Mouse (Mus musculus): Measurements from ENCODE around the gene Prkcb.
"Not testable (repeated sequence)": the region's sequence is repeated elsewhere in the genome, so short reads cannot be mapped to it uniquely, and the experiment has no call there.

The Prkcb gene

DNA sequence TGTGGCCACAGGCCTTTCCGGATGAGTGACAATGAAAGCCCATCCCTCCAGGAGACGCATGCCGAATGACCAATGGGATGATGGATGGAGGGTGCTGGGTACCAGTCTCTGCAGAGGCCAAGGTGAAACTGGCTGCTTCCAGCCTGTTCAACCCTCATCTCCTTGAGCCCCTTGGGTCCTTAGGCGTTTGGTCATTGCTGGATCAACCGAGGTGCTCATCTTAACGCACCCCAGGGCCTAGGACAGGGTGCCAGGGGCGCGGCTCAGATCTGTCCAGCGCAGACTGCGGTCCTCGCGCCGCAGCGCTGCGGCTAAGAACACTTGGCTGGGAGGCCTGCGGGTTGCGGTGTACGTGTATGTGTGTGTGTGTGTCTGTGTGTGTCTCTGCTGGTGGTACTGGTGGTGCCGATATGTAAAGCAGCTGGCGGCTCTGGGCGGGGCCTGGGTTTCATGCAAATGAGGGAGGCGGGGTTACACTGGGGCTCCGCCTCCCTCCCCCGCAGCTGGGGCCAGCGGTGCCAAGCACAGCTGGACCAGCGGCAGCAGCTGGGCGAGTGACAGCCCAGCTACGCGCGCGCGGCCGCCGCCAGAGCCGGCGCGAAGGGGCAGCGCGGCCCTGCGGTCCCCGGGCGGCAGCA, at the start of gene Prkcb:
Prkcb (plus strand) TSS at position 147 of the 638 bp plus-strand sequence.
- DNase-seq (ENCODE audit: low read depth, low spot score) = peak; percentile 60

DNA sequence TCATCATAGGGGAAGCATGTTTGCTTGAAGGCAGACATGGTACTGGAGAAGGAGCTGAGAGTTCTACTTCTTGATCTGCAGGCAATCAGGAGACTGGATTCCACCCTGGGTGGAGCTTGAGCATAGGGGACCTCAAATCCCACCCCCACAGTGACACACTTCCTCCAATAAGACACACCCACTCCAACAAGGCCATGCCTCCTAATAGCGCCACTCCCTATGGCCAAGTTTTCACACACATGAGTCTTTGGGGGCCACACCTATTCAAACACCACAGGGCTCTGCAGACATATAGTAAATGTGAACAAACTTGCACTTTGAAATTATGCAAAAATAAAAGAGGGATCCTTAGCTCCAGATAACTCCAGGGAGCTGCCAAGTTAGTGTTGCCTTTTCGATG, 49.6 kb upstream of the Prkcb start:
- DNase-seq (ENCODE audit: low read depth, low spot score) = no peak

DNA sequence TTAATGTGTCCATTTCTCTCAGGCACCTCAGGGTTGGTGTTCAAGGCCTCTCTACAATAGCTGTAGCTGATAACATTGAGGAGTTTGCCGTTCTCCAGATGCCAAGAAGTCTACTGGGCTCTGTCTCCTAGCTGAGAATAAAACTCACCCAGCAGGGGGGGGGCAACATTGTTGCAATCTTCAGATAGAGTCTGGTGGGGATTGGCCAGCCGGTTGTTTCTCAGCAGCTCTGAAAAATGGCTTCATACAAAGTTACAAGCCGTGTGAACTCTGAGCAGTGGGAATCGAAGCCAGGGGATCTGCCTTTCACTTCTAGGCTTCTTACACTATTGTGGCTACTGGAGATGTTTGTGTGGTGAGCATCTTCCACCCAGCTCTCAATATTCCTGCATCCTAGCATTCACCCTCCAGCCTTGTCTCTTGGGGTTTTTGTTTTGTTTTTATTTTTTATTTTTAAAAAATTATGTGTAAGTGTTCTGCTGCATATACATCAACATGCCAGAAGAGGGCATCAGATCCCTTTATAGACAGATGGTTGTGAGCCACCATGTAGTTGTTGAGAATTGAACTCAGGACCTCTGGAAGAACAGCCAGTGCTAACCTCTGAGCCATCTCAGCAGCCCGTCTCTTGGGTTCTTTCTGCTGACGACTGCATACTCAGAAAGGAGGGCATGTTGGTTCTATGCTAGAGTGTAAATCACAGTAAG, 48.0 kb upstream of the Prkcb start:
- DNase-seq (ENCODE audit: low read depth, low spot score) = no peak

DNA sequence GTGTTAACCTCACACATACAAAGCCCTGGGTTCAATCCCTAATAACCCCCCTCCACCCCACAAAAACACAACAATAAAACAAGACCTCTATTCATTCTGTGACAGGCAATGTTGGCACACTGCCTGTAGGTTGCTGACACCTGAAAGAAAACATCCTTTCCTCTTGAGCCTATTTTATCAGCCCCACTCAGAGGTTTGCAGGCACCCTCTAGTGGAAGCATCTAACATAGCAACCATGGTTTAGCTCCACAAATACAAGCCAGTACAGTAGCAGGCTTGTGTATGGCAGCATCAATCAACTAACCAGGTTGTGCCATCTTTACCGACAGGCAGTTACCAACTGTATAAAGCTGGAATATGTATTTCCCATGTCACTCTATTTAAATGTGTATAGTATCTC, 46.3 kb upstream of the Prkcb start:
- DNase-seq (ENCODE audit: low read depth, low spot score) = peak; percentile 68

DNA sequence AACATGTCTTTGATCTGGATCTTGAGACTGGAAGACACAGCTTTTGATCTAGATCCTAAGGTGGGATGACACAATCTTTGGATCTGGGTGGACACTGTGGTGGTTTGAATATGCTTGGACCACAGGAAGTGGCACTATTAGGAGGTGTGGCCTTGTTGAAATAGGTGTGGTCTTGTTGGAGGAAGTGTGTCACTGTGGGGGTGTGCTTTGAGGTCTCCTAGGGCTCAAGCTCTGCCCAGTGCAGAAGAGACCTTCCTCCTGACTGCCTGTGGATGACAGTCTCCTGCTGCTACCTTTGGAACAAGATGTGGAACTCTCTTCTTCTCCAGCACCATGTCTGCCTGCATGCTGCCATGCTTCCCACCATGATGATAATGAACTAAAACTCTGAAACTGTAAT, 45.8 kb upstream of the Prkcb start:
- DNase-seq (ENCODE audit: low read depth, low spot score) = not testable (repeated sequence)

DNA sequence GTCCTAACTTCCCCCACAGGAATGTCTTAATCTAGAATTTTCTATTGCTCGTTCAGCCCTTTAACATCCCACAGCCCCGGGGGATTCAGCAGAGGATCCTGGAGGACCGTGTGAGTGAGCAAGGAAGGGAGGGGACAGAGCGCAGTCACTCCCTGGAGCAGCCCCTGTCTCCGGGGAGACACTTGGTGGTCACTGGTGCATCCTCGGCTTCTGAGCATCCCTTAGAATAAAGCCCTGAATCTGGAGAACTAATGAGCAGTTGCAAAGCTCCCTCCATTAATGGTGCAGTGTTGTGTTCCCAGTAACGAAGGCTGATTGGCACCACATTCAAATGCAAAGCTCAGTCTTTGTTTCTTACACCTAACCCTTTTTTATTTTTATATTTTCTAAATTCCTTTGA, 44.4 kb upstream of the Prkcb start:
- no peak for DNase-seq (ENCODE audit: low read depth, low spot score)

DNA sequence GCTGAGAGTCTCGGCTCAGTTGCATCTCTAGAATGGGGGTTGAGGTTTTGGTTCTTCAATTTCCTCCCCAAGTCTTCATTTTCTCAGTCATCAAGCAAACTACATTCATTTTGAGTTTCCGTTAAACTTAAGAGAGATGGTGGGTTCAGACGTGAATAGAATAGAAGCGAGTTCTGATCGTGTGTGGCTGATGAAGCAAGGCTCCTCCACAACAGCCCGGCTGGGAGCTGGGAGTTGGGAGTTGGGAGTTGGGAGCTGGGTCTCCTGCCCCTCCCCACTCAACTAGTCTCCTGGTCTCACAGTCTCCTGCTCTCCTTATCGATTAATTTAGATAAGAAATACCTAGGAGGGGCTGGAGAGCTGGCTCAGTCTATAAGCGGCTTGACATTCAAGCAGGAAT, 44.0 kb upstream of the Prkcb start:
- DNase-seq (ENCODE audit: low read depth, low spot score) = no peak

DNA sequence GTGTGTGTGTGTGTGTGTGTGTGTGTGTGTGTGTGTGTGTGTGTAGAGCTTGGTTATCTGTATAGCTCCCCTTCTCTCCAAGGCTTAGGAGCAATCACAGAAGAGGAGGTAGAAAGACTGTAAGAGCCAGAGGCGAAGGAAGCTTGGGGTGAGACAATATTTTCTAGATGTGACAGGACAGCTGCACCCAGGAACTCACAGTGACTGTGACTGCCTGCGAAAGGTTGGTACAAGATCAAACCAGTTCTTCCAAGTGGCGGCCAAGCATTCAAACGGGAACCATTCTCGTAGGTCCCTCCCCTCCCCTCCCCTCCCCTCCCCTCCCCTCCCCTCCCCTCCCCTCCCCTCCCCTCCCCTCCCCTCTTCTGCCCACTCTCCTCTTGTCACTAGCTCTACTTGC, 42.6 kb upstream of the Prkcb start:
- peak; percentile 30 for DNase-seq (ENCODE audit: low read depth, low spot score)

DNA sequence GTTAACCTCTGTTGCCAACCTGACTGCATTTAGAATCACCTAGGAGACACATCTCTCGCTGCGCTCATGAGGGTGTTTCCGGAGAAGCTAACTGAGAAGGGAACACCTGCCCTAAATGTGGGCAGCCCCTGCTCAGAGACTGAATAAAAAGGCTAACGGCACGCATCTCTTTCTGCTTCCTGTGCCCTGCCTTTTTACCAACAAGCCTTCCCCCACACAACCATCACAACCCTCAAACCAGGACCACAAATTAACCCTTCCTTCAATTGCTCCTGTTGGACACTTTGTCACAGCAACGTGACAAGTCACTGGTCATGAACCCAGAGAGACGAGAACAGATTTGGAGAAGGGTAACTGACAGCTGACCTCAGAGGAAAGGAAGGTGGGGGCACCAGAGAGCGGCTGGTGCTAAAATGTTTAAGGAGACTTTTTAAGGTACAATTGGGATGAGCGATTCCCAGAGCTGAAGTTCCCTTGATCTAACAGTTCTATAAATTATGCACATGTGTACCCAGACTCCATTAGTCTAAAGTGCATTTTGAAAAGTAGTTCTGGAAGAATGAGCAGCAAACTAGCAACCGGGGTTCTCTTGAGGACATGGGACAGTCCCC, 41.2 kb upstream of the Prkcb start:
- DNase-seq (ENCODE audit: low read depth, low spot score) = no peak

DNA sequence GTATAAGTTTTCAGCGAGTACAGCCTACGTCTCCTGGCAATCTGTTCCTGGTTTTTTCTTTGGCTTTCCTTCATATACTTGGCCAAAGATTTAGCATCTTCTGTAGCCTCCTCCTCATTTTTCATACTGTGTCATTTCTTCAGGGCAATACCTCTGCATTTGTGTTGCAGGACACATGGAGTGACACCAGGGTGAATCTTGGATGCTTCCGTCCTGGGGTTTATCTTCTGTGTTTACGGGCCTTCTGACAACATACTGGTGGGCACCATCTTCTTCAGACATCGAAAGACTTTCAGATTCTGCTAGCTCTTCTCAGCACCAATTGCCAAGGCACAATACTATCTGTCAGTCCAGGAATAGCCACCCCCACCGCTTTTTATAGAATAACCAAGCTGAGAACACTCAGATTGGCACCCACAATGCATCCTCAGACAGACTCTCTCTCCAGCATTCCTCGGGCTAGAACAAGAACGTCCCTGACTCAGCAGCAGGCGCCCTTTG, 39.2 kb upstream of the Prkcb start:
- DNase-seq (ENCODE audit: low read depth, low spot score) = no peak

DNA sequence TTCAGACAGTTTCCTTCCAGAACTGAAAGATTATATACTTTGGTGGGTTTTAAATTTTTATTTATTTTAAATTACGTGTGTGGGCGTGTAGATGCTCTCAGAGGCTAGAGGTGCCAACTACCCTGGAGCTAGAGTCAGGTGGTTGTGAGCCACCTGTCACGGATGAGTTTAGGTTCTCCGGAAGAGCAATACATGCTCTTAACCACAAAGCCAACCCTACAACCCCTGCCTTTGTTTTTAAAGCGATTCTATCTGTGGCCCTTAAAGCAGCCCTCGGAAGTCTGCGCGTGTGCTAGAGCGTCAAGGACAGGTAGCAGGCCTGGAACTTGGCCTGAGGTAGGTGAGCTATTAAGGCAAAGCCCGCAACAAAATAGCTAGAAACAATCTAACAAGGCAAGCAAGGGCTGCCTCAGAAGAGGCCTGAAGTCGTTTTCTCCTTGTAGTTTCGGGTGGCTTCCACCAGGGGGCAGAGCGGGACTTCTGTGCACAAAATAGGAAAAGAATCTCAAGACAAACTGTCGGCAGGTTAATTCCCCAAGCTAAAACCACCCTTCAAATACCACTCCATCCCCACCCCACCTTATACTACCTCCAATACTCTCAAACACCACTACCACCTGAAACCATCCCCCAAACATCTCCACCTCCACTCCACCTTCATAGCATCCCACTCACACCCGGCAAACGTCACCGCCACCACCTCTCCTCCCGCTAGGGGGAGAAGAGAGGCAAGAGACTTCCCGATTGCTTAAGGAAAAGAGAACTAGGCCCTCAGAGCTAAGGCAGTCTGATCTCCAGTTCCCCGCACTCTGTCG, 37.1 kb upstream of the Prkcb start:
- peak; percentile 84 for DNase-seq (ENCODE audit: low read depth, low spot score)

DNA sequence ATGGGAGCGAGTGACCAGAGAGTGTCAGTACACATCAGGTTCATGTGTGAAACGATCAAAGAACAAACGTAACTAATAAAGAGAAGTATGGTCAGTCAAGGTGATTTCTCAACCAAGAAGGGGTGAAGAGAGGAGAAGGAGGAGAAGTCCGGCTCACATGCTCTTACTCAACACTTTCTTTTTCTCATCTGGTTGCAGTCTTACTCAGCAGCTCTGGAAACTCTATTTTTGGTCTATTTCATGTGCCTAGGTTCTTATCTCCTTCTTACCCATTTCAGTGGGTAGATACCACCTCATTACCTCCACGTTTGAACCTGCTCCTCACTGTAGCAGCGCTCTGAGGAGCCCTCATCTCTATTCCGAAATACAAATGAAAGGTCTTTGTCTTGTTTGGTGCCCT, 31.8 kb upstream of the Prkcb start:
- no peak for DNase-seq (ENCODE audit: low read depth, low spot score)

DNA sequence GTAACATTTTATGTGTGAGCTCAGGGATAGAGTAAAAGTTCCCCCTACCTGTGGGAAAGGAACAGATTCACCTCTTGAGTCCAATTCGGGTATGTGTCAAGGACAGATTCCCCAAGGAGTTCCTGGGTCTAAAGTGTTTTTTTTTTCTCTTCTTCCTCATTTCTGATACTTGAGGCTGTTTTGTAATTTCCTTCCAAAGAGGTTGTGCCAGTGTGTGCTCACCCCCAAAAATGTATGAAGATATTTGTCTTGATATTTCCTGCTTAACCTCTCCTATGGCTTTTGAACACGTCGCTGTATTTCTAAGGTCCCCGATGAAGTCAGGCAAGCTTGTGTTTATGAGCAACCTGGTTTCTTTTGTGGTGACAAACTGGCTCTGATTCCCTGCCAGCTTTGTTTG, 30.0 kb upstream of the Prkcb start:
- DNase-seq (ENCODE audit: low read depth, low spot score) = no peak

DNA sequence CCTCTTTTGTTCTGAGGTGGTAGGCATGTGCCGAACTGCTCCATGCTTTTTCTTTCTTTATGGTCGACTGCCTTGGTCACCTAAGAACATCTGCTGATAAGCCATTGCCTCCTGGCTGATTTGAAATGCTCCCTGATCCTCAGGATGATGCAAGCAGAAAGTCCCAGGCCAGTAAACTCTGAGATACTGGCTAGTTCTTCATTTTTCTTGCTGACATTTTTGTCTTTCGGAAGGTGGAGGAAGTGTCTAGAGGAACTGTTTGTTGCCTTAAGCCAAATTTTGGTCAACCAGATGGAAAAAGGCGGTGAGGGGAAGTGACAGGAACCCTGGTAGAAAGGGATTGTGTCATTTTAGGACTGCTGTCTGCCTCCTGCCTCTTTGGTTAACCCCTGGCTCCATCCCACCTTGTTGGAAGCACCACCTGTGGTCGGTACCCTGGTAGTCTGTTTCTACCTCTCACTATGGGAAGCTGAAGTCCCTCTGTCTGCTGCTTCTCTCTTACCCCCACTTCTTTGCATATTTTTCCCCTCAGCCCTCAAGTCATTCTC, 28.4 kb upstream of the Prkcb start:
- no peak for DNase-seq (ENCODE audit: low read depth, low spot score)

DNA sequence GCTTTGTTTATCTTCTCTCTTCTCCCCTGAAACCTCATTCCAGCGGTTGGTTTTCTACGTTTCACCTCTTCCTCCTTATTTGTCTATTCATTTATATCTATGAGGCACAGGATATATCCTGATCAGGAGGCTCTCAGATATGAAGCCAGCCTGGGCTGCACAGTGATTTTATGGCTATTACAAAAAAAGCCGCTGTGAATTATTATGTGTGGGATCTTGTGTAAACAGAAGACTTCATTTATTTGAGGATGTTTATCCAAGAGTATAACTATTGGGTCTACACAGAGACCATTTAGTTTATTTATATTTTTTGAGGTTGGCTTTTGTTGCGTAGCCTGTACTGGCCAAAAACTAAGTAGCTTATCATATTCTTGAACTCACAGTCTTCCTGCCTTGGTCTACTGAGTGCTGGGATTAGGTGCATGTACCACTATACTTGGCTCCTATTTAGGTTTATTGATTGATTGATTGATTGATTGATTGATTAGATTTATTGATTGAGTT, 19.5 kb upstream of the Prkcb start:
- DNase-seq (ENCODE audit: low read depth, low spot score) = no peak

DNA sequence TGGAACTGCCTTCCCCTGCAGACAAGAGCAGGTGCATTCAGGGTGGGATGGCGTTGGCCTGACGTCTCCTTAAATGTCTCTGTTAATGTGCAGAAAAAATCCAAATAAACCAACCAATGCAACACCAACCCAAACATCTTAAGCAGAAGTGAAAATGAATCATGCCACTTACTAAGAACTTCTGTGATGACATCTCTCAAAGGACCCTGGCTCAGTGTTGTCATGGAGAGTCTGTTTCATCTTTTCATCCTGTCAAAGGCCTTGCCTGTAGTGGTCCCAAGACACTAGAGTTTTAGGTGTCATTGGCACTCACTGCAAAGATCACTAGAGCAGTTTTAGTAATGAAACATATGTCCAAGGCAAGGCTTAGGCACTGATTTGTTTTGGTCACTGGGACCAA, 16.2 kb upstream of the Prkcb start:
- DNase-seq (ENCODE audit: low read depth, low spot score) = no peak

DNA sequence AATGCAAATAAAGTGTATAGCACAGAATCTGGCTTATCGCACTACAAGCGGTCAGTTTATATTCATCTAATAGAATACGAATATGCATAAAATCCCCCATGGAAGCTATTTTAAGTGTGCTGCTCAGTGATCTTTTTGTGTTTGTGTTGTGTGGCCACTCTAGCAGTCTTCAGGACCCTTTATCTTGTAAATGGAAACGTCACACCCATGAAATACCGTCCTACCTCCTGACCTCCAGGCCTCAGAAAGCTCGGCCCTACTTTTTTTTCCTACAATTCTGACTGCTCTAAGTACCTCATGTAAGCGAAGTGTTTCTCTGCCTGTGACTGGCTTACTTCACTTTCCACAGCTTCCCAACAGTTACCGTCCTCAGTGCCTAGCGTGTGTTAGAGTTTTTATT, 9.0 kb upstream of the Prkcb start:
- DNase-seq (ENCODE audit: low read depth, low spot score) = peak; percentile 69

DNA sequence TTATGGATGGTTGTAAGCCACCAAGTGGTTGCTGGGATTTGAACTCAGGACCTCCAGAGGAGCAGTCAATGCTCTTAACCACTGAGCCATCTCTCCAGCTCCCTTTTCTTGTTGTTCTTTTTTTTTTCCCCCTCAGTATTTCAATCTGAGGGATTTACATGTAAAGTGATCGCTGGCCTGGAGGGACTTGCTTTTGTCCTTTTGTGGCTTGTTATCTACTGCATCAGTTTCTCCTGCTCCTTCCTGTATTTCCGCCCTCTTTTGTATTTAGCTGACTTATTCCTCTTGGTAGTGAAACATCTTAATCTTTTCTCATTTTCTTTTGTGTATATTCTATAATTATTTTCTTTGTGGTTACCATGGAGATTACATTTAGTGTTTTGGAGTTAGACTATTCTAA, 8.2 kb upstream of the Prkcb start:
- DNase-seq (ENCODE audit: low read depth, low spot score) = no peak

DNA sequence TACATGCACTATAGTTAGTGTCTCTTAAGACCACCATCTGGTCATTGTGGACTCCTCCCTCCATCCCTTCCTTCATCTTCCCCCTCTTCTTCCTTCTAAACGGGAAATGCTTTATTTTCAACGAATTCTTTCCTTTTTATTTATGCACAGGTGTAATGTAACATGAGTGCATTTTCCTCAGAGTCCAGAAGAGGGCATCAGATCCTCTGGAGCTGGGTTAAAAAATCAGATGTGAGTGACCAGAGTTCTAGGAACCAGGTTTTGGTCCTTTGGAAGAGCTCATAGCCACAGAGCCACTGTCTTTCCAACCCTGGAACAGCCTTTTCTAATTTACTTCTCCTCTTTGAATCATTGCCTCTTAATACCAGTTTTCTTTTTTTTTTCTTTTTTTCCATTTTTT, 6.0 kb upstream of the Prkcb start:
- no peak for DNase-seq (ENCODE audit: low read depth, low spot score)

DNA sequence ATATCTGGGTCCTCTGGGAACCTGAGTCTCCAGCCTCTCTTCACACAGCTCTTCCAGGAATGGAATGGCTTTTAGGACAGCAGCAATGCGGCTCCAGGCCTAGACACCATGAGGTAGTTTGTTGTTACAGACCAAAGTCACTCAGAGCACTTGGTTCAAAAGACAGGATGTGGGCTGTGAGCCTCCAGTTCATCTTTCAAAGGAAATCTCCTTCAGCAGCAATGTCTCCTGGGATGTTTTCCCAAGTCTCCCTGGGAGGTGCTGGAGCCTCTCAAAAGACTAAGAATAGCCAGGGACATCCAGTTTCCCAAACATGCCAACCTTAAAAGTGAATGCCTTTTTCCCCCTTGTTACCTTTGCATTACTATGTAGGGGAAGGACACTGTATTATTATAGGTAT, 1.3 kb upstream of the Prkcb start:
- DNase-seq (ENCODE audit: low read depth, low spot score) = no peak

DNA sequence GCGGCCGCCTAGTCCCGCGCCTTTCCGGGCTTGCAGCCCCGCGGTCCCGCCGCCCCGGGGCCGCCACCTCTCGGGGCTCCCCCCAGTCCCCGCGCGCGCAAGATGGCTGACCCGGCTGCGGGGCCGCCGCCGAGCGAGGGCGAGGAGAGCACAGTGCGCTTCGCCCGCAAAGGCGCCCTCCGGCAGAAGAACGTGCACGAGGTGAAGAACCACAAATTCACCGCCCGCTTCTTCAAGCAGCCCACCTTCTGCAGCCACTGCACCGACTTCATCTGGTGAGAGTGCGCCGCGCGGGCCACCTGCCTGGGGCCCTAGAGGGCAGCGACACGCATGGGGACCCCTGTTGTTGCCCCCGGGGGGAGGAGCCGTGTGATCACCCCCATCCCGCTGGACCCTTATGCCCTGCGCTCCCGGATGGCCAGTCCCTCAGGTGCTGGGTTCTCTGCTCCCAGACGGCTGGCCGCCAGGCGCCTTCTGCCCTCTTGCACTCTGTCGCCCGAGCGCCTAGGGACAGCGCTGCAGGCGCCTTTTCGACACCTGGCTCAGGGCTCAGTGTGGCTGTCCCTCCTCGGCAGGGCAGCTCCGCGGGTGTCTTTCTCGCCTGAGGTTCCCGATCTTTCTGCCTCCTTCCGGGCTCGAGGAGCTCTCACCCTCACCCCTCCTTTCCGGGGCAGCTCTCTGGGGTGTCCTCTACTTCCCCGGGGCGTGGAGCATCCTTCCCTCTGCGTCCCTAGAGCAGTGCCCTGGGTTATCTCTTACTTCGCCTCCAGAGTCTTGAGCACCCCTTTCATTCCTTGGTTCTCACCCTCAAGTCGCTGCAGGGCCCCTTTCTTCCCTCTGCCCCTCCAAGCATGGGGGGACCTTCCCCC, 926 bp downstream of the Prkcb start:
- peak; percentile 14 for DNase-seq (ENCODE audit: low read depth, low spot score)

Measured in ES-CJ7 (cell line).